Mouse (Mus musculus) heart, adult 2 months (tissue): ENCODE measurements around the gene Tbc1d22a. TPM values are rescaled to one million over a fixed set of nuclear protein-coding genes. Genes with fewer than 3 reads are reported as not detected.

Experiments used
- DNase-seq, 2 experiments: peaks; one replicate each; pipeline ENCODE4 v3.0.0; 2021
- H3K27ac ChIP-seq: fragments of 200-600 bp; 2 replicates; pipeline ENCODE4 v1.8.1; 2022
- H3K27me3 ChIP-seq: fragments of 200-500 bp; 2 replicates; pipeline ENCODE4 v1.6.1; 2012; ENCODE audit warnings: mild to moderate bottlenecking, low read length, inconsistent platforms, mixed read lengths; ENCODE audit not compliant: control insufficient read depth, insufficient read depth
- H3K36me3 ChIP-seq: fragments of 200-500 bp; 2 replicates; pipeline ENCODE4 v1.6.1; 2012; ENCODE audit warnings: low read length, inconsistent platforms; ENCODE audit not compliant: control insufficient read depth, insufficient read depth
- H3K4me1 ChIP-seq: fragments of 200-500 bp; 2 replicates; pipeline ENCODE4 v1.6.1; 2011; ENCODE audit warnings: low read length; ENCODE audit not compliant: control insufficient read depth, insufficient read depth
- H3K4me3 ChIP-seq: fragments of 200-600 bp; 2 replicates; pipeline ENCODE4 v1.8.1; 2022
- H3K79me2 ChIP-seq: fragments of 200-500 bp; replicated peaks from 2 replicates; pipeline ENCODE4 v1.6.1; 2012; ENCODE audit warnings: mild to moderate bottlenecking, inconsistent platforms, low read length, moderate library complexity, mixed read lengths; ENCODE audit not compliant: control insufficient read depth, insufficient read depth
- H3K9ac ChIP-seq: fragments of 200-500 bp; 2 replicates; pipeline ENCODE4 v1.6.1; 2012; ENCODE audit warnings: low read depth, mild to moderate bottlenecking, control low read depth, inconsistent platforms, low read length, mixed read lengths
- CTCF ChIP-seq: fragments of 200-600 bp; IDR thresholded peaks from 2 replicates; pipeline ENCODE4 v1.8.1; 2022; ENCODE audit warnings: antibody characterized with exemption, mild to moderate bottlenecking, moderate library complexity
- EP300 ChIP-seq: fragments of 200-500 bp; IDR thresholded peaks from 2 replicates; pipeline ENCODE4 v1.6.1; 2011; ENCODE audit warnings: low read depth, low read length, control low read depth; ENCODE audit not compliant: insufficient read depth
- POLR2A ChIP-seq: fragments of 200-500 bp; IDR thresholded peaks from 2 replicates; pipeline ENCODE4 v1.6.1; 2011; ENCODE audit warnings: mild to moderate bottlenecking, low read depth, low read length, control low read depth; ENCODE audit not compliant: insufficient read depth
- WGBS: fragments of 180-500 bp; shearing (Covaris S2); methylation state at CpG from one replicate; pipeline ENCODE4 v1.1.7; 2018; 5-methylcytosine and 5-hydroxymethylcytosine counted together
- intact Hi-C: fragments of 180-260 bp; cut with DNase I; formaldehyde crosslinking; loops from one replicate; pipeline ENCODE4 v1.15.1; 2025
- polyA plus RNA-seq: library from polyadenylated mRNA; depleted of rRNA; stranded (reverse); fragments of >200 nt; gene quantifications from 2 replicates; pipeline ENCODE4 v1.2.3, GENCODE M21; 2012
- total RNA-seq, 2 experiments: library from RNA; stranded (reverse); gene quantifications; 2 replicates each; pipeline ENCODE4 v1.2.3; 2021

The Tbc1d22a gene
- total and polyA plus RNA-seq, 3 experiments = 21.8 to 25.6 (median 23.2) TPM

DNA sequence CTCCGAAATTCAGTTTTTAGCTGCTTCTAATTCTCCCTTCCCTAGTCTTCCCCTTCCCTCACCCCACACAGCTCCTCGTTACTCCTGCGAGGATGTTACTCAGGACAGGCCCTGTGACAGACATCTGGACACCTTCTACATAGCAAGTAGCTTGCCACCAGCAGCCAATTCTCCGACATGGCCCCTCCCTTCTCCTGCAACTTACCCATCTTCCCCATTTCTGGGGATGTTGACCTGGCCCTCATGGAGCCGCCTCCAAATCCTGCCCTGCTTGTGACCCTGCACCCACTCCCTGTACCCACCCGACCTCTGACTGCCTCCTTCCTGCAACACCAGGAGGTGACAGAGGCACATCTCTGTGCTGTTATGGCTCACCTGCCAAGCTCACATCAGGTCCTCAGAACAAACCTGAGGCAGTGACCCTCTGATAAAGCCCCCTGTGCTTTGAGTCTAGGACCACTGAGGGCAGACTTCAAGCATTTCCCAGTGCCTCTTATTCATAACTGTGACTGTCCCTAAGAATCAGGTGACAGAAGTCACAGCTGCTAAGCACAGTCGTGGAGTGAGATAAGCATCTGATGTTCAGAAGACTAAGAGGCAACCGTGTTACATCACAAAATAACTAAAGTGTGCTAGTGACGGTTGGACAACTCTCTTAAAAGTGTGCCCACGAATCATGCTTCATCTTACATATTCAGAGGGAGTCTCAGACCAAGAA, 46.3 kb upstream of the Tbc1d22a start:
- DNase-seq = no peak
- Histone ChIP-seq H3K4me1 (peaks cover 30% of the 10 kb centered on the region), H3K4me3 (no peak overlapping the region), H3K27me3 (no peaks in the 10 kb centered on the region), H3K27ac (peak overlapping the region; percentile 56), H3K36me3 (no peaks in the 10 kb centered on the region; the same call in 1 of the 2 replicates), H3K9ac (peak overlapping the region; percentile 22; the same call in 1 of the 2 replicates), H3K79me2 (peaks cover 6% of the 10 kb centered on the region)
- intact Hi-C loops = loop anchor here (2.0 kb wide), 1 partner anchor 61 kb away; no protein-coding TSS in a partner anchor
- 54% methylated on average over 10 of the region's 10 CpGs for WGBS
- TF ChIP-seq EP300 (no peak), POLR2A (no peak), CTCF (no peak)

DNA sequence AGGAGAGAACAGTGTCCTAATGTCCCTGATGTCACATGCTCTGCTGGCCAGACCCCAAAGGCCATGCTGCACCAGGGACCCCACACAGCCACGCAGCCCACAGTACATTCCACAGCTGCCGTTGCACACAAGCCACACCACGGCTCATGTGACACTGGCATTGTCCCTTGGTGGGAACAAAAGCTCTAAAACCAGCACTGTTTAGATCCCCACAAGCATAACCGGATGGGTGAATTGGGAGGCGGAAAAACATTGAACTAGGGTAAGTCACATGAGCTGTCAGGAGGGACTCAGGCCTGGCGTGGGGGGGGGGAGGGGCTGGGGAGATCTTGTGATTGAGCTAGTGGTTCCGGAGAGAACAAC, 45.8 kb upstream of the Tbc1d22a start:
- Histone ChIP-seq H3K4me1 (peaks cover 35% of the 10 kb centered on the region), H3K27me3 (no peaks in the 10 kb centered on the region), H3K27ac (peak overlapping the region; percentile 74), H3K36me3 (no peaks in the 10 kb centered on the region; the same call in 1 of the 2 replicates), H3K79me2 (peaks cover 6% of the 10 kb centered on the region), H3K9ac (peak overlapping the region; percentile 10; the same call in 1 of the 2 replicates), H3K4me3 (no peak overlapping the region)
- intact Hi-C loops = loop anchor here (2.0 kb wide), 1 partner anchor 60 kb away; no protein-coding TSS in a partner anchor
- no peak for TF ChIP-seq POLR2A
- no peak for TF ChIP-seq EP300
- TF ChIP-seq CTCF = no peak
- whole genome bisulfite sequencing = 26% methylated on average over 7 of the region's 7 CpGs
- DNase-seq = peak in 1 of 2 experiments; percentile 40

DNA sequence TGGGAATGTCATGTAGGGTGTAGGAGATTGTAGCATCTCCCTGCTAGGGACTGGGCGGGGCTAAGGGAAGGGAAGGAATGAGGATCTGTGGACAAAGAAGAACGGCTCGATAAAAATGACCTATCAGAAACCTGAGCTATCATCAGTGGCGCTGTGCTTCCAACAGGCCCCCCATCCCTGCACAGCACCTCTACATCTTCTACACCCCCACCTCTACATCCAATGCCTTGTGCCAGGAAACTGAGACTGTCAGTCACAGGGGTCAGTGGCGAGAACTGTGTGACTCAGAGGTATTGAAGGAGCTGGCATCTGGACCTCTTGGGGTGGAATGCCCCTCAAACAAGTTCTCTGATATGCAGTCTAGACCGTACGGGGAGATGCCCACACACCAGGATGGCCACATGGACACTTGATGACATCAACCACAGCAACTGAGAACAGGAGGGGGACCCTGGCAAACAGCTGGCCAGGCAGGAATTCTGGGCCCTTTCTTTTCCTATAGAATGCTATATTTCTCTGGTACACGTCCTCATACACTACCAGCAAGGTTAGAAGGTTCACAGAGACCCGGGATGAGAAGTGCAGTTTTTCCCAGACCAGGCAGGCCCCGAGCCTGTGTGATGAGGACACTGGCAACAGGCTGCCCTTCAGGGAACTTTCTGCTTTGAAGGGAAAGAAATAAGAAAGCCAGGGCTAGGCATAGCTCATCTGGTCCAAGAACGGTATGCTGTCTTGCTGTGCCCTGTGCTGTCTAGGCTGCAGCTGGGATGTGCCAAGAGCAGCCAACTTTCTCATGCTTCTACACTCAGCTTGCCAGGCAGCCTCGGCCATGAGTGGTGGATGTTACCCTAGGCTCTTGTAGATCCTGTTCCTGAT, 45.1 kb upstream of the Tbc1d22a start:
- intact Hi-C loops = loop anchor here (2.0 kb wide), 1 partner anchor 60 kb away; no protein-coding TSS in a partner anchor

GRCm38 (mm10) chr15:86169817-86170110, 44.5 kb upstream of the Tbc1d22a start:
- no peaks in the 10 kb centered on the region; the same call in 1 of the 2 replicates for H3K36me3 ChIP-seq
- peaks cover 39% of the 10 kb centered on the region for H3K4me1 ChIP-seq
- WGBS = 16% methylated on average over 4 of the region's 4 CpGs
- DNase-seq = peak in 1 of 2 experiments; percentile 54
- peak overlapping the region; percentile 74 for H3K27ac ChIP-seq
- H3K9ac ChIP-seq = no peak overlapping the region
- intact Hi-C loops = loop anchor here (2.0 kb wide), 1 partner anchor 59 kb away; no protein-coding TSS in a partner anchor
- no peaks in the 10 kb centered on the region for H3K27me3 ChIP-seq
- H3K4me3 ChIP-seq = no peak overlapping the region
- TF ChIP-seq CTCF (no peak), EP300 (no peak), POLR2A (no peak)
- H3K79me2 ChIP-seq = peaks cover 6% of the 10 kb centered on the region

More for the DNA sequence above, 45.1 kb upstream of the Tbc1d22a start:
- Histone ChIP-seq H3K36me3 (no peaks in the 10 kb centered on the region; the same call in 1 of the 2 replicates), H3K4me1 (peaks cover 39% of the 10 kb centered on the region), H3K4me3 (no peak overlapping the region), H3K79me2 (peaks cover 6% of the 10 kb centered on the region), H3K9ac (no peak overlapping the region), H3K27me3 (no peaks in the 10 kb centered on the region), H3K27ac (peak overlapping the region; percentile 74)
- WGBS = 45% methylated on average over 12 of the region's 12 CpGs
- TF ChIP-seq POLR2A (no peak), CTCF (no peak)
- no peak for DNase-seq

DNA sequence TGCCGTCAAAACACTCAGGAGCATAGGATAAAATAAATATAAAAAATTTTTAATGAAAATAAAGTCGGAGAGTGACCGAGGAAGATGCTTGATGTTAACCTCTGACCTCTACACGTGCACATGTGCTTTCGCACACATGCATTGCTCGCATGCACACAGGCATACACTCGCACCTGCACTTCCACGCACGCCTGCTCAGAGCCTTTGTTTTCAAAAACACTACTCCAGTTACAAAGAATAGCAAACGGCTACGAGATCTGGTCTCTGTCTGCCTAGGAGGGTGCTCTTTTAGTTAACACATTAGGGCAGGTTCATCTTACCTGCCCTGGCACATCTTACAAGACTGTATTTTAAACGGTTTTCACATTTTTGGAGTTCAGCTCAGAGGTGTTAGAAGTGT, 42.9 kb upstream of the Tbc1d22a start:
- intact Hi-C loops = no loop called here
- peak overlapping the region; percentile 54 for H3K27ac ChIP-seq
- no peaks in the 10 kb centered on the region; the same call in 1 of the 2 replicates for H3K36me3 ChIP-seq
- peaks cover 4% of the 10 kb centered on the region; the same call in 1 of the 2 replicates for H3K79me2 ChIP-seq
- peak in 1 of 2 experiments; percentile 18 for DNase-seq
- H3K4me3 ChIP-seq = no peak overlapping the region
- 82% methylated on average over 12 of the region's 12 CpGs for WGBS
- TF ChIP-seq EP300 (no peak), CTCF (no peak), POLR2A (no peak)
- H3K9ac ChIP-seq = no peak overlapping the region
- H3K4me1 ChIP-seq = peaks cover 41% of the 10 kb centered on the region
- H3K27me3 ChIP-seq = no peaks in the 10 kb centered on the region
